Mouse (Mus musculus) adrenal gland, adult (tissue): ENCODE measurements around the gene Tsc22d2.
A peak's percentile ranks its signal among the peaks of the same experiment; 100 is the strongest.

Experiments used
- DNase-seq, 2 experiments: peaks; one replicate each; pipeline ENCODE4 v3.0.0; 2022 to 2023; ENCODE audit warnings: low spot score in 1 of 2; ENCODE audit not compliant: inconsistent age in 2 of 2

Tsc22d2 gene

GRCm38 (mm10) chr3:58414234-58414938, at the start of gene Tsc22d2:
Gene Tsc22d2, plus strand, starts transcription at chr3:58414715.
- DNase-seq = peak; percentile 98 to 99

- peak in 1 of 2 experiments; percentile 21 for DNase-seq
Observed at GRCm38 (mm10) chr3:58366756-58367155, 47.8 kb upstream of the Tsc22d2 start.

GRCm38 (mm10) chr3:58370811-58371210, 43.7 kb upstream of the Tsc22d2 start:
- no peak for DNase-seq

GRCm38 (mm10) chr3:58372066-58372904, 42.2 kb upstream of the Tsc22d2 start:
- peak; percentile 77 to 93 for DNase-seq

GRCm38 (mm10) chr3:58372905-58373208, 41.7 kb upstream of the Tsc22d2 start:
- no peak for DNase-seq

- DNase-seq = no peak
Observed at GRCm38 (mm10) chr3:58374281-58374680, 40.2 kb upstream of the Tsc22d2 start.

GRCm38 (mm10) chr3:58376713-58377112, 37.8 kb upstream of the Tsc22d2 start:
- DNase-seq = no peak

- no peak for DNase-seq
Observed at GRCm38 (mm10) chr3:58377589-58378134, 36.9 kb upstream of the Tsc22d2 start.

- no peak for DNase-seq
Observed at GRCm38 (mm10) chr3:58382676-58383075, 31.8 kb upstream of the Tsc22d2 start.

GRCm38 (mm10) chr3:58385060-58385459, 29.5 kb upstream of the Tsc22d2 start:
- DNase-seq = no peak

GRCm38 (mm10) chr3:58388731-58389130, 25.8 kb upstream of the Tsc22d2 start:
- DNase-seq = no peak

GRCm38 (mm10) chr3:58398541-58398940, 16.0 kb upstream of the Tsc22d2 start:
- DNase-seq = no peak

GRCm38 (mm10) chr3:58399931-58400330, 14.6 kb upstream of the Tsc22d2 start:
- DNase-seq = no peak

GRCm38 (mm10) chr3:58411669-58412068, 2.8 kb upstream of the Tsc22d2 start:
- DNase-seq = no peak

- no peak for DNase-seq
Observed at GRCm38 (mm10) chr3:58413671-58414070, 844 bp upstream of the Tsc22d2 start.

GRCm38 (mm10) chr3:58414986-58415883, 720 bp downstream of the Tsc22d2 start:
- DNase-seq = peak; percentile 88 to 96

- peak; percentile 86 to 92 for DNase-seq
Observed at GRCm38 (mm10) chr3:58415884-58416725, 1.6 kb downstream of the Tsc22d2 start.

- DNase-seq = peak; percentile 71 to 89
Observed at GRCm38 (mm10) chr3:58416726-58417437, 2.4 kb downstream of the Tsc22d2 start.
